Mouse (Mus musculus): Measurements from ENCODE around the gene Serpinf1.
"Not testable (repeated sequence)": the region's sequence is repeated elsewhere in the genome, so short reads cannot be mapped to it uniquely, and the experiment has no call there.

Gene Serpinf1

DNA sequence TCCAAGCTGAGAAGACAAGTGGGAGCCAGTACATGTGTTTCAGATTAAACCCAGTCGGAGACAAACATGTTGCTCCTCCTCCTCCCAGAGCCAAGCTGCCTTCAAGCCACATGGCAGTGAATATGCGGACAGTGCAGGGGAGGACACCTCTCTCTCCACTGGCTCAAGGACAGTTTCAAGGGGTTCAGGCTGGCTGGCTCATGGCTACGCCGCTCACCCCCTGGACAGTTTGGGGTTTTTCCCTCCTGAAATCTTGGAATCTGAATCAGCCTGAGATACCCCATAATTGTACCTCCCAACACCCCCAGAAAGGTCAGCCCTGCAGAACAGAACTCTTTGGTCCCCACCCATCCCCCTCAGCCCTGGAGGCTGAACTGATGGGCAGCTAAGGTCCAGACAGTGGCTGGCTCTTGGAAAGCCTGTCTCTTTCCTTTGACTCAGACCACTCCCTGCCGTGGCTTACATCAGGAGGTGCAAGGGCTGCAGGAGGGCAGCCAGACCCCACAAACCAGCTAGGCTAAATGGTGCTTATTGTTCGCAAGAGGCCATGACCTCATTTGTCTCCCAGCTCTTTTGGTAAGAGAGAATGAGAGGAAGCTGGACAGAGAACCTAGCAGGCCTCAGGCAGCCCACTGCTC lies 1.0 kb downstream of the Serpinf1 start:
- peak; percentile 92 for DNase-seq (ENCODE audit: low read depth, low spot score)

DNA sequence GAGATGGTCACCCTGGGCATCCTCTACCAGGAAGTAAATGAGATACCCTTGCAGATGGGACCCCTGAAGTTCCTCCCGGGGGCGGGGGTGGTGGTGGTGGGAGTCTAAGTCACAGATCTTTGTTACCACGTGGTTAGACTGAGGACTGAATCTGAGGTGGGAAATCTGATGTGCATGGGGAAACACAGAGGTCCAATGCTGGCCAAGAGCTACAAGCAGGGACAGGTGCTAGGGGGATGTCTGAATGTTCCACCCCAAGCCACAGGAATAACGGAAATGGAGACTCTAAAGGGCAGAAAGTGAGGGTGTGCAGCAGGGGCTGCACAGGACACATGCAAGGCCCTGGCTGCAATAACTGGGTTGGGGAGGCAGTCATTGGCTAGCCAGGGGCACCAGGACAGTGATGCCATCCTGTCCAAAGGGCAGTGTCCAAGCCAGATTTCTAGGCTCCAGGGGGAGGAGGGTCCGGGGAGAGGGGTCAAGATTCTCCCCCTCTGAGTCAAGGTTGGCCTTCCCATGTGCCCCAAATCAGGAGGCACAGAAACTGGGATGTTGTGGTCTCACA lies 1.6 kb downstream of the Serpinf1 start:
- DNase-seq (ENCODE audit: low read depth, low spot score), result no peak

DNA sequence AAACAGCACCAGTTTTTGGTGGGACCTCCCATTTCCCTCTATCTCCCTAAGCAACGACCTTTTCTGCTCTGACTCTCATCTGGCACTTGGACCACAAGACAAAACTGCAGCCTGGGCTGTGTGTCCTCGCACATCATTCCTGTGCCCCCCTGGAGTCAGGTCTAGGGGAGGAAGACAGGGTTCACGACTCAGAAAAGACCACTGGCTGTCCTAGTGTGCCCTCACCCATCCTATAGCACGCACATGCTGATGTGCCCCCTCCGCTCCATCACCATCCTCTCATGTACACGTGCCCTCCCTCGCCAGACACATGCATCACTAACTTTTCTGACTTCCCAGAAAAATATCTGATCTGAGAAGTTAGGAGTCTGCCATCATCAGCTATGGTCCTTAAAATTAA lies 2.5 kb downstream of the Serpinf1 start:
- no peak for DNase-seq (ENCODE audit: low read depth, low spot score)

DNA sequence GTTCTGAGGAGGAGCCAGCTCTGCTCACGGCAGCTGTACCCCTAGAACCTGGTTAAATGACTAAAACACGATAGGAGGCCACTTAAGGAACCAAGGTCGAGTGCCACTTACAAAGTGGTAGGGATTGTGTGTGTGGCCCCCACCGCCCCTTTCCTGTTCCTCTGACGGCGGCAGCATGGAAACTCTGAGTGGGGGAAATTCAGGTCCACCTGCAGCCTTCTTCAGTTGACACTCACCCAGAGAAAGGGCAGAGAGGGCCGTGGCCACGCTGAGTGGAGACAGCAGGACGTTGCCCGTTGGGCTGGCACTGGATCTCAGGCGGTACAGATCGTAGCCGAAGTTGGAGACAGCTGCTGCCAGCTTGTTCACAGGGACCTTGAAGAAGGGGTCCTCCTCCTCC lies 6.5 kb downstream of the Serpinf1 start:
- no peak for DNase-seq (ENCODE audit: low read depth, low spot score)

DNA sequence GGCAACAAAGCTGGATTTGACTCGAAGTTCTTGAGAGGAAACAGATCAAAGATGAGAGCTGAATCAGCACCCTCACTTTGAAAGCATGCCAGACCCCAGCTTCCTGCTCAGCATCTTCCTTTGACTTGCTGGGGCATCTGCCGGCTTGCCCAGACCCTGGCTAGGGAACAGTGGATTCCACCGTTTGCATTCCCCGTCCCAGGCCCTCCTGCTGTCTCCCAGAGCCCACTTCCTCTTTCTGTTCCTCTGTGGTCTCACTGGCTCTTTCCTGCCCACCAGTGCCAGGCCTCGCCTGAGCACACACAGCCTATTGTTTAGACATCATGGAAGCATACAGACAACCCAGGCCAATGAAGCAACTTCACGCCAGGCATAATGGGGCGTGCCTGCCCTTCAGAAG lies 7.4 kb downstream of the Serpinf1 start:
- no peak for DNase-seq (ENCODE audit: low read depth, low spot score)

DNA sequence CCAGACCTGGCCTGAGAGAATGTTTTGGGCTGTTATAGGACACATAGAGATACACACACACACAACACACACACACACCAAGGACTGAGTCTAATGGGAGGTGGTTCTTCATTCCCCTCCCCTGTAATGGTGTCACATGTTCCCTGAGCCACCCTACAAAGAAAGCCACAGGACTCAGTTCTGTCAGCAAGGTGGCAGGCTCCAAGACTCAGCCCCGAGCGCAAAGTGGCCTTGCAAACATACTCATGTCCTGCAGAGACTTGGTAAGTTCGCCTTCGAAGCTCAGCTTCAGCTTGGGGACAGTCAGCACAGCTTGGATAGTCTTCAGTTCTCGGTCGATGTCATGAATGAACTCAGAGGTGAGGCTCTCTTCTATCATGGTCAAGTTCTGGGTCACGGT lies 11.9 kb downstream of the Serpinf1 start:
- no peak for DNase-seq (ENCODE audit: low read depth, low spot score)

DNA sequence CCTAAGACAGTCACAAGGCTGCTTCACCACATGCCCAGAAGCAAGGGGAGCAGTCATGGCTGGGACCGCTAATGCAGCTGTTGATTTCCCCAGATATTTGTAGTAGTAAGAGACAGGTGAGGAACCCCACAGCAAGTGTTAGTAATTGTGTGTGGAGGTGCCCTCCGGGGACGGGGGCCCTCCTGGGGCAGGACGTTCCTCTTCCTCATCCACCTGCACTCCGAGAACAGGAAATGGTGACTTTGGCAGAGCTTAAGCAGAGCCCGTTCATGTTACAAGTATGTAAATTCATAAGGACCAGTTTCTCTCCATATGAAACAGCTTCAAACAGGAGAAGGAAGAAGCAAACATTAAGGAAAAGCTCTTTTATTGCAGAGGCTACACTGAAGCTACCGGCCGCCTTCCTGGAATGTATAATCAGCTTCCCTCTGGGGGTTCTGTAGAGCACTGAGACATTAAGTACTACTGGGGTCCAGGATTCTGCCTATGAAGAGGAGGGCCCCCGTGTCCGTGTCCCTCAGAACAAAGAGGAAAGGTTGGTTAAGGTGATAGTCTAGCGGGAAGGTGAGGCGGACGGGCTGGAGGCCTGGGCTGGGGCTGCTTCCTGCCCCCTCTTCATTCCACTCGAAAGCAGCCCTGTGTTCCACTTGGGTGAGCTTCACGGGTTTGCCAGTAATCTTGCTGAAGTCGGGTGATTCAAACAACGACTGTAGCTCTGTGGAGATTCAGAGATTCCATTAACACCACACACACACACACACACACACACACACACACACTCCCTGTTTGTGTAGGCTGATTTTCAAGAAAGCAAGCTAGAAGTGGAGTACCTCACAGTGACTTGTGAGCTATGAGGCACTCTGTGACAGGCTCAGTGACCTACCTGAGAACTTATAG lies 12.6 kb downstream of the Serpinf1 start:
- no peak for DNase-seq (ENCODE audit: low read depth, low spot score)

DNA sequence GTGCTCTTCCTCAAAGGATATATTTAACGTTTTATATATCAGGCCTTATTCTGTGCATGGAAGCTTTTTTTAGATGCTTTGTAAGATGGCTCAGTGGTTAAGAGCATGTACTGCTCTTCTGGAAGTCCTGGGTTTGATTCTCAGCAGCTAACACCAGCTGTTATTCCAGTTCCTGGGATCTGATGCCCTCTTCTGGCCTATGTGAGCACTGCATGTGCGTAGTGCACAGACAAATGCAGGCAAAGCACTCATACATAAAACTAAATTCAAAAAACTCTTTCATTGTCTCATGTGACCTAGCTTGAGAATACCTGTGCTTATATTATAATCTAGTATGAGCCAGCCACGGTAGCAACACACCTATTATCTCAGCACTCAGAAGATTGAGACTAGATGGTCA lies 15.6 kb downstream of the Serpinf1 start:
- DNase-seq (ENCODE audit: low read depth, low spot score), result peak; percentile 72

DNA sequence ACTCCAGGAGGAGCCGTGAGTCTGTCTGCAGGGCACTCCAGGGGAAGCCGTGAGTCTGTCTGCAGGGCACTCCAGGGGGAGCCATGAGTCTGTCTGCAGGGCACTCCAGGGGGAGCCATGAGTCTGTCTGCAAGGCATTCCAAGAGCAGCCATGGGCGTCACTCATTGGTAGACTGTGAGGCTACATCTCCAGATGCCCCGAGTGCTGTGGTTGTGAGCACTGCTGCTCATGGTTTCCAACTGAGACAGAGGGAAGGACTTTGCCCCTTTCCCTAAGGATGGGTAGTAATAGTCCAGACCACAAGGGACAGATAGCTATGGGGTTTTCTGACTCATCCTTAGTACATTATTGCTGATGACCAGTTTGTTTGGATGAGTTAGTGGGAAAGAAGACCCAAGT lies 16.4 kb downstream of the Serpinf1 start:
- DNase-seq (ENCODE audit: low read depth, low spot score), result peak; percentile 75

DNA sequence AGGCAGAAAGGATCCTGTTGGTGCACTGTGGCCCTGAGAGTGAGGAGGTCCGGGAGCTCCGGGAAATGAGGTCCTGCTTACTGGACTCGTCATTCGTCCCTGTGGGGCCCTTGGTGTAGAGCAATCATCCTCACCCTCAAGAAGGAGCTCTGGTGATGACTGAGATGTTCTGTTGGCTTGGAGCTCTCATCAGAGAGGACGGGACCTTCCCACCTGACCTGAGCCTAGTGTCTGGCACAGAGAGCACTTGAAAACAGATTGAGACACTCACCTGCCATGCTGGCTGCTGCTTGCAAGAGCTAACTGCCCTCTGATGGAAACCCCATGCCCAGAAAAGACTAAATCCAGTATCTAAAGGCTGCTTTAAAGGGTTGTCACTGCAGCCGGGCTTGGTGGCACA lies 17.7 kb downstream of the Serpinf1 start:
- no peak for DNase-seq (ENCODE audit: low read depth, low spot score)

DNA sequence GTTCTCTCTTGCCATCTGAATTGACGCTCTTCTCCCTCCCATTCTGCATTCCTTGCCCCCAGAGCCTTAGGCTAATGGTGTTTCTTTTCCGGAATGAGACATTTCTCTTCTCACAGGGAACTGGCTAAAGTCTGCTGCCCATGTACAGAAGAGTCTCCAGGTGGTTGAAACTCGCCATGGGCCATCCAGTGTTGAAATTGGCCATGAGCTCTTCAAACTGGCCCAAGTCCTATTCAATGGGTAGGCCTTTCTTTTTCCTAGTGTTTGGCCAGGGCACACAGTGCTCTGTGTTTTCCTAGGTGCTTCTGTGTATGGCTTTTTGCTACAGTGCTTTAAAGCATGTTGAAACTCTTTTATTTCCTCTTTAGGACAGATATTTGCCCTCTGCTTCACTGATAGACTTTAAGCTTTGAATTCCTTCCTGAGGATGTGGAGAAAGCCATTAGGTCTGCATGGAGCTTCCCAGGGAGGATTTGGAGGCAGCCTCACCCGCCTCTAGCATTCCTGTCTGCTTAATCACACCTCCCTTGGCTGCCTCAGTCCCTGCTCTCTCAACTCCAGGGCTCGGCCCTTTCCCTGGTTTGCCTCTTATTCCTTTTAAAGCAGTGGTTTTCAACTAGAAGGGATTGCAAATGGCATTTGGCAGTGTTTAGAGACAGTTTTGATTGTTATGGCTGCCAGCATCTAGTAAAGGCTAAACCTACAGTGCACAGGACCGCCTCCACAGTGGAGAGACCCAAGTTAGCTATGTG lies 19.0 kb downstream of the Serpinf1 start:
- DNase-seq (ENCODE audit: low read depth, low spot score), result peak; percentile 95

DNA sequence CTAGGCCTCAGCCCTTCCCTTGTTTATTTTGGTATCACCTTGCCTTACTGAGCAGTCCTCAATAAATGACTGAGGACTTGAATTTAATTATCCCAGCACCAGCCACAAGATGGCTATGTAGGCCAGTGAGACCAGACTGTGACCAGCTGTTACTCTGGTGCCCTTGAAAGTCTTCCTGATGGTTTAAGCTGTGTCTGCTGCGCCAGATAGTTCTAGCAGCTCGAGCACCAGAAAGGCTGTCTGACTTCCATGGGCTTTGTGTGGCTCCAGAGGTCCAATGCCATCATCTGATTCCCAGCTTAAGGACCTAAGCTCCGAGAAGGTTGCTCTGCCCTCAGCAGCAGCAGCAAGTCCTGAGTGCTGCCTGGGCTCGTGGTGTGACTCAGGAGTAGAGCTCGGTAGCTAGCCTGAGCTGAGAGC lies 20.2 kb downstream of the Serpinf1 start:
- peak; percentile 86 for DNase-seq (ENCODE audit: low read depth, low spot score)

DNA sequence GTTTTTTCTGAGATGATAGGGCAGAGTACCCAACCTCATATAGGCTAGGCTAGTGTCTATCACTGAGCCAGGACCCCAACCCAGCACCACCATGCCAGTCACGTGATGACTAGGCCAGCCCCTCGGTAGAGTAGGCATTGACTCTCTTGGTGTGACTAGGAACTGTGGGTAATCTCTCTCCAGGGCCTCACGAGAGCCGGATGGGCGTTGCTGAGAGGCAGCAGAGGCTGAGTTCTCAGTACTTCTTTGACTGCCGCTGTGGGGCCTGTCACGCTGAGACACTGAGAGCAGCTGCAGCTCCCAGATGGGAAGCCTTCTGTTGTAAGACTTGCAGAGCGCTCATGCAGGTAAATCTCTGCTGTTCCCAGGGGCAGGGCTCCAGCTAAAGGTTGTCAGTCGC lies 22.4 kb downstream of the Serpinf1 start:
- no peak for DNase-seq (ENCODE audit: low read depth, low spot score)

DNA sequence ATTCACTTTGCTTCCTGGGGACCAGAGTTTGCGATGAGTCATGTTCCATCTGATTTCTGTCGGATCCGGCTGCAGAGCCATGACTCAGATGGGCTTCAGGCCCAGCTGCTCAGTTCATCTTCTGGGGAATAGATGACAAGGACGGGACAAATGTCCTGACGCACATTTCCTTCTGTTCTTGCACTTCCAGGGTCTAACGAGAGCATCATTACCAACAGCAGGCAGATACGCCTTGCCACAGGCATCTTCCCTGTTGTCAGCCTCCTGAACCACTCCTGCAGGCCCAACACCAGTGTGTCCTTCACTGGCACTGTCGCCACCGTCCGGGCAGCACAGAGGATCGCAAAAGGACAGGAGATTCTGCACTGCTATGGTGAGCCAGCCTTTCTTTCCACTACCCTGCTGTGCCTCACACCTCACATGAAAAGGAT lies 23.1 kb downstream of the Serpinf1 start:
- peak; percentile 88 for DNase-seq (ENCODE audit: low read depth, low spot score)

DNA sequence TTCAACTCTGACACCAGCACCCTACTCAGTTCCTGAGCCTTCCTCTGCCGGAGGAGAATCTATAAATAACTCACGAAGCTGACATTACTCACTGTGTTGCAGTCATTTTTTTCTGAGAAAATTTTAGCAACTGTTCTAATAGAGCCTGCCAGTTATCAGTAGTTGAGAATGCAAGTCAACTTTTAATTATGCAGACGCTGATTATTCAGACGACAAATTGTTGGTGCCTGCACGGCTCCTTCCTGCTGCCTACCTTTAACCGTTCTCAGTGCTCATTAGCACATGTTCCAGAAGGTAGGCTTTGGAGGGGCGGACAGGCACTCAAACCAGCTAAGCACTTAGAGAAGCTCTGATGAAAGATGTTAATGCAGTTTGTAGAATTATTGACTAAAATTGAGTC lies 25.0 kb downstream of the Serpinf1 start:
- DNase-seq (ENCODE audit: low read depth, low spot score), result no peak

DNA sequence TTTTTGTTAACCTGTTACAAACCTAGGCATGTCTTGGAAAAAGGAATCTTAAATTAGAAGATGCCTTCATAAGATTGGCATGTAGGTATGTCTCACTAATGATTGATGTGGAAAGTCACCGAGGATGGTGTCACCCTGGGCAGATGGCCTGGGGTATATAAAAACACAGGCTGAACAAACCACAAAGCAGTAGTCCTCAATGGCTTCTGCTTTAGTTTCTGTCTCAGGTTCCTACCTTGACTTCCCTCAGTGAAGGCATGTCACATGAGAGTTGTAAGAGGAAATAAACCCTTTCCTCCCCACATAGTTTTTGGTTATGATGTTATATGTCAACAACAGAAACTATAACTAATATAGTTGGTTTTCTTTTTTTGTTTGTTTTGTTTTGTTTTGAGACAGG lies 26.9 kb downstream of the Serpinf1 start:
- DNase-seq (ENCODE audit: low read depth, low spot score), result no peak

DNA sequence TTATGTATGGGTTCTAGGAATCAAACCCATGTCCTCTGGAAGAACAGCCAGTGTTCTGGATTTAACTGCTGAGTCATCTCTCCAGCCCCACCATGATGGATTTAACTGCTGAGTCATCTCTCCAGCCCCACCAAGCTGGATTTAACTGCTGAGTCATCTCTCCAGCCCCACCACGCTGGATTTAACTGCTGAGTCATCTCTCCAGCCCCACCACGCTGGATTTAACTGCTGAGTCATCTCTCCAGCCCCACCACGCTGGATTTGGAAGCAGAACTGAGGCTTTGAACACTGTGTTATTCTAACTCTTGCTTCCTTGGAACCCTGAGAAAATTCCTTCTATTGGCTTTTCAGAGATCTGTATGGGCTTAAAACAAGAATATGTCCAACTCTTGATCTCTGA lies 39.0 kb downstream of the Serpinf1 start:
- peak; percentile 74 for DNase-seq (ENCODE audit: low read depth, low spot score)

DNA sequence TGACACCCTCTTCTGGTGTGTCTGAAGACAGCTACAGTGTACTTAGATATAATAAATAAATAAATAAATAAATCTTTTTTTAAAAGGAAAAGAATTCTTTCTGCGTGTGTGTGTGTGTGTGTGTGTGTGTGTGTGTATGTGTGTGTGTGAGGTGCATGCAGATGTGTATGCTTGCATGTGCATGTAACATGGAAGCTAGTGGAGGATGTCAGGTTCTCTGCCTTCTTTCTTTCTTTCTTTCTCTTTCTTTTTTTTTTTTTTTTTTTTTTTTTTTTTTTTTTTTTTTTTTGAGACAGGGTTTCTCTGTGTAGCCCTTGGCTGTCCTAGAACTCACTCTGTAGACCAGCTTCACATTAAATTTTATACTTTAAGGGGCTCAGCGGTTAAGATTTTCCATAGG lies 43.7 kb downstream of the Serpinf1 start:
- not testable (repeated sequence) for DNase-seq (ENCODE audit: low read depth, low spot score)

DNA sequence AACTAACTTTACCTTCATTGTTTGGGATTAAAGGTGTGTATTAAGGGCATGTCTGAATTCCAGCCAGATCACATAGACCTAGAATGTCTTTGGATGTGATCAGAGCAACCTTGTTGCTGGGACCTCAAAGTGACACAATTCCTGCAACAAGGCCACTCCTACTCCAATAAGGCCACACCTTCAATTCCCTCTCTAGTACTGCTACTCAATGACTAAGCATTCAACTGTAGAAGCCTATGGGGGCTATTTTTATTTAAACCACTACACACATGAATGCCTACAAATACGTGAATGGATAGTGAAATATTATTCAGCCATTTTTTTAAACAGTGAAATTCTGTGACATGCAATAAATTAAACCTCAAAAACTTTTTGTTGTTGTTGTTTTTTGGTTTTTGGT lies 45.4 kb downstream of the Serpinf1 start:
- no peak for DNase-seq (ENCODE audit: low read depth, low spot score)
